Mouse (Mus musculus) midbrain, embryonic 10.5 days (tissue): Measurements from ENCODE around the gene Cxcl1. TPM values are rescaled to one million over a fixed set of nuclear protein-coding genes. Genes with fewer than 3 reads are reported as not detected.

Experiments used
- DNase-seq: peaks from one replicate; pipeline ENCODE4 v3.0.0-alpha.2; 2017; ENCODE audit warnings: low spot score
- H3K27ac ChIP-seq: fragments of 300-500 bp; sonication (generic); replicated peaks from 2 replicates; pipeline ENCODE4 v1.5.1; 2016; ENCODE audit warnings: mild to moderate bottlenecking
- H3K27me3 ChIP-seq: fragments of 300-500 bp; sonication (generic); 2 replicates; pipeline ENCODE4 v1.6.1; 2016; ENCODE audit warnings: low read depth, mild to moderate bottlenecking; ENCODE audit not compliant: poor library complexity, severe bottlenecking
- H3K36me3 ChIP-seq: fragments of 300-500 bp; sonication (generic); 2 replicates; pipeline ENCODE4 v1.6.1; 2016; ENCODE audit warnings: mild to moderate bottlenecking, moderate library complexity
- H3K4me1 ChIP-seq: fragments of 300-500 bp; sonication (generic); 2 replicates; pipeline ENCODE4 v1.6.1; 2016
- H3K4me3 ChIP-seq: fragments of 300-500 bp; sonication (generic); 2 replicates; pipeline ENCODE4 v1.5.1; 2016; ENCODE audit warnings: mild to moderate bottlenecking, moderate library complexity
- H3K9me3 ChIP-seq: fragments of 300-500 bp; sonication (generic); replicated peaks from 2 replicates; pipeline ENCODE4 v1.6.1; 2016; ENCODE audit warnings: mild to moderate bottlenecking
- WGBS: fragments of 180-500 bp; shearing (Covaris S2); methylation state at CpG from one replicate; pipeline ENCODE4 v1.1.7; 2016; 5-methylcytosine and 5-hydroxymethylcytosine counted together
- polyA plus RNA-seq: library from polyadenylated mRNA; unstranded; fragments of >200 nt; fragmentation: Nextera tagmentation; extraction: Ambion mirVana; gene quantifications from 2 replicates; pipeline ENCODE4 v1.2.1, GENCODE M21; 2016

The Cxcl1 gene
- polyA plus RNA-seq, 1 experiment from 2014 or later, result not detected

DNA sequence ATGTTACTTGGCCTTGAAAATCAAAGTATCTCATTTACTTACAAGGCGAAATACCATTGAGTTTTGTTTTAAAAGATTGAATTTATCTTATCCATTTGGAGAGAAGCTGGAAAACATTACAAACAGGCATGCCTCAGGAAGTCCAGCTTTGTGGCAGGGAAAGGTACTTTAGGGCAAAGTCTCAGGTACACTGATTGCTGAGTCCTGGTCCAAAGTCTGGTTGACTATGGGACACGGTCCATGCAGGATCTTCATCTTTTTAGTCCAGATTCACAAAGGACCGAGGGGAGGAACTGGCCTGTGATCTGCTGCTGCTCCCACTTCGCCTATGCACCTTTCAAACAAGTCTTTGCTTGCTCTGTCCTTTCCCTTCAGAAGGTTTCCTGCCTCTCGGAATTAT lies 8.3 kb downstream of the Cxcl1 start:
- H3K4me3 ChIP-seq, result no peak overlapping the region
- WGBS, result 80% methylated on average over 5 of the region's 5 CpGs
- DNase-seq, result no peak
- H3K27me3 ChIP-seq, result peaks cover 13% of the 10 kb centered on the region
- no peaks in the 10 kb centered on the region for H3K36me3 ChIP-seq
- no peak overlapping the region for H3K27ac ChIP-seq
- H3K9me3 ChIP-seq, result no peaks in the 10 kb centered on the region
- H3K4me1 ChIP-seq, result peaks cover 14% of the 10 kb centered on the region

DNA sequence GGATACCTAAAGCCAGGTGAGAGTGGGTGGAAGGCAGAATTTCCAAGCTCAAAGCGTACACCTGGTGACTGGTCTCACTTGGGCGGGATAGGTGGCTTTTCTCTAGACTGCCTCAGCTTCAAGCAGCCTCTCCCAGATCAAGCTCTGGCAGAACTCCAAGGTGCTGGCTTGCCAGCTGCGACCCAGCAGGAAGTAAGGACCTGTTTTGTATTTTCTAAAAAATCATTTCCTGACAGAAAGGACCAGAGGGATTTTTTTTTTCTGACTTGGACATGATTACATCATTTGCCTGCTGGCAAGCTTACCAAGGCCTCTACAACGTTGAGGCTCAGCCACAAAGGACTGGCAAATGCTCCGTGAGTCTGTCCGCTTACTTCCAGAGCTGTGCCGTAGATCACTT lies 9.1 kb downstream of the Cxcl1 start:
- Histone ChIP-seq H3K9me3 (no peaks in the 10 kb centered on the region), H3K27me3 (peaks cover 21% of the 10 kb centered on the region), H3K36me3 (no peaks in the 10 kb centered on the region), H3K4me1 (peaks cover 14% of the 10 kb centered on the region), H3K27ac (no peak overlapping the region), H3K4me3 (no peak overlapping the region)
- DNase-seq, result no peak
- 75% methylated on average over 7 of the region's 7 CpGs for WGBS

DNA sequence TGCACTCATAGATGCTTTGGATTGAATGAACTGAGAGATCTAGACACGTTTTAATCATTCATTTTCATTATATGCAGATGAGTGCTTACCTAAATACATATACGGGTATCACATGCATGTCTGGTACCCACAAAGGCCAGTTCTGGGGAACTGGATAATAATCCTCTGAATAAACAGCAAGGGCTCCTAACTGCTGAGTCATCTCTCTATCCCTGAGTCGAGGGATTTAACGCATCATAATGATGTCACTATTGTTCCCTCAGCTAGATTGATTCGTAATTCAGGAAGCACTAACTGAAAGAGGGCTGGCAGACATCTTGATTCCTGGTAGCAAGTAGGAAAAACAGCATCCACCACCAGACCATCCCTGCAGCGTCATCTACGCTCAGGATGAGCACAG lies 9.6 kb downstream of the Cxcl1 start:
- Histone ChIP-seq H3K9me3 (no peaks in the 10 kb centered on the region), H3K27me3 (peaks cover 21% of the 10 kb centered on the region), H3K4me1 (peaks cover 14% of the 10 kb centered on the region), H3K36me3 (no peaks in the 10 kb centered on the region), H3K4me3 (no peak overlapping the region), H3K27ac (no peak overlapping the region)
- 78% methylated on average over 7 of the region's 7 CpGs for WGBS
- no peak for DNase-seq

DNA sequence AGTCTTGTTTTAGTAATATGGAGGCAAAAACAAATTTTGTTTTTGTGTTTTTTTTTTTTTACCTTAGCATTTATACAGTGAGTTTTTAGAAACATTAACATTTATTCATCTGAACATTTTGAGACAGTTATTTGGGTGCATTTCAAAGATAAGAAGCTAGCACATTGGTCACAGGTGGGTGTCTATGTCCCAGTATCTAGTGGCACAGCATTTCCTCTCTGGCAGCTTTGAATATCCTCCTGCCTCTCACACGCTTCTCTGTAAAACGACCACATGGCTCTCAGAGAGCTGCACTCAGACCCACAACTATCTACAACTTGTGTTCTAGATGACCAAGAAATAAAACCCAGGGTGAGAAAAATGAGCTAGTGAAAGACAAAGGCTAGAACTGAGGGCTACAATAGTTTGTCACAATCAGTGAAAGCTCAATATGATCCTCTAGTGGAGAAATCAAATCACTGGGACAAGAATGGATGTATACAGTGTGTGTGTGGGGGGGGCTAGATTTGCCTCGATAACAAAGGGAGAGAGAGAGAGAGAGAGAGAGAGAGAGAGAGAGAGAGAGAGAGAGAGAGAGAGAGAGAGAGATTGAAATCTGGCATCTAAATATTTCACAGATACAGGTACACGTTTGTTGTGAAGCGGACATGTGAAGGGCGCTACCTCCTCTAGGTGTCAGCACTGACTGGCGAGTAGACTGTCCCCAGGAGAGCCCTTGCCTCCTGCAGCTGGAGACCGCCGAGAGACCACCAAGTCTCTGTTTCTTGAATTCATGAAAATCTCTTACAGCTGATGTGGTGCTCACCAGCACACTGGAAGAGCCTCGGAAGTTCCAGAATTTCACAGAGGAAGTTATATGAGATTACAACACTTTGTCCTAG lies 11.6 kb downstream of the Cxcl1 start:
- DNase-seq, result peak; percentile 19
- H3K4me1 ChIP-seq, result peaks cover 14% of the 10 kb centered on the region
- H3K27me3 ChIP-seq, result peaks cover 21% of the 10 kb centered on the region
- 16% methylated on average over 10 of the region's 10 CpGs for whole genome bisulfite sequencing
- no peaks in the 10 kb centered on the region for H3K9me3 ChIP-seq
- peak overlapping the region; percentile 53 for H3K4me3 ChIP-seq
- no peaks in the 10 kb centered on the region for H3K36me3 ChIP-seq
- H3K27ac ChIP-seq, result no peak overlapping the region

DNA sequence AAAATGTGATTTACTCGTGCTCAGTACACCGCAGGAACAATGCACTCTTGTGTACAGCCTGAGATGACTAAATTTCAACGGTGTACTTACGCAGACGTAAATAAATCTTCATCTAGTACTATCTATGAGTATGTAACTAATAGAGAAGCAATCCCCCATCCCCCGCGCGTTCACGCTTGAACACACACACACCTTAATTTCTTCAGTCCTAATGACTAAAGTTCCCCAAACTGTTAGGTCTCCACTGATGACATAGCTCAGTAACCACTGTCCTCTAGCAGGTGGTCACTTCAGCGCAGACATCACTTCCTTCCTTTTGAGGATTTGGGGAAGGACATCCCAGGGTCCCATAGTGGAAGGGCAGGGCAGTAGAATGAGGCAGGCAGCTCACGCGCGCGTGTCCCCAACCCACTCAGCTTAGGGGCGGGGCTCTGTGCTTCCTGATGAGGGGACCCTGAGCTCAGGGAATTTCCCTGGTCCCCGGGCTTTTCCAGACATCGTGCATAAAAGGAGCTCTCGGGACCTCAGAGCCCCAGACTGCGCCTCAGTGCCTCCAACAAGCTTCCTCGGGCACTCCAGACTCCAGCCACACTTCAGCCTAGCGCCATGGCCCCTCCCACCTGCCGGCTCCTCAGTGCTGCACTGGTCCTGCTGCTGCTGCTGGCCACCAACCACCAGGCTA lies 12.4 kb downstream of the Cxcl1 start, which contains the start of gene Cxcl2:
Gene Cxcl2 (plus strand): TSS at position 533 of the 682 bp plus-strand sequence.
- H3K36me3 ChIP-seq, result no peaks in the 10 kb centered on the region
- 8% methylated on average over 22 of the region's 22 CpGs for WGBS
- peaks cover 14% of the 10 kb centered on the region for H3K4me1 ChIP-seq
- DNase-seq, result peak; percentile 17
- H3K9me3 ChIP-seq, result no peaks in the 10 kb centered on the region
- no peak within 1 kb of the TSS for H3K27ac ChIP-seq
- H3K27me3 ChIP-seq, result peaks cover 21% of the 10 kb centered on the region
- peak within 1 kb of the TSS; percentile 53 for H3K4me3 ChIP-seq

DNA sequence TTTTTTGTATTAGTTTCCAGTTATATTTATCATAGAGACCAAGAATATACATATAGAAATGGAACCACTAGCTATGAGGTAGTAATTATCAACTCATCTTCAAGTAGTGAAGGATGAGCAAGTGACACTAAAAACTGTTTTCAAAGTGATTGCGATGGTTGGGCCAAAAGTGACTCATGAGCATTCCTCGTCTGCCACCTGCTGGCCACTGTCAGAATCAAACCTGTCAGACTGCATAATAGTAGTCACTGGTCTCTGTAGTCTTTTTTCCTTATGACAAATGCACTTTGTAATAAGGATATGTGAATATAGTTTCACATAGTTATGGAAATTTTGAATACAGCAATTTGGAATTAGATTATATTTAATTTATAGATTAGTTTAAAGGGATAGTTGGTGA lies 17.9 kb downstream of the Cxcl1 start:
- Histone ChIP-seq H3K27ac (no peak overlapping the region), H3K4me3 (no peak overlapping the region), H3K4me1 (no peaks in the 10 kb centered on the region), H3K27me3 (peaks cover 12% of the 10 kb centered on the region), H3K36me3 (no peaks in the 10 kb centered on the region), H3K9me3 (no peaks in the 10 kb centered on the region)
- DNase-seq, result peak; percentile 62
- 2% methylated on average over 2 of the region's 2 CpGs for WGBS

DNA sequence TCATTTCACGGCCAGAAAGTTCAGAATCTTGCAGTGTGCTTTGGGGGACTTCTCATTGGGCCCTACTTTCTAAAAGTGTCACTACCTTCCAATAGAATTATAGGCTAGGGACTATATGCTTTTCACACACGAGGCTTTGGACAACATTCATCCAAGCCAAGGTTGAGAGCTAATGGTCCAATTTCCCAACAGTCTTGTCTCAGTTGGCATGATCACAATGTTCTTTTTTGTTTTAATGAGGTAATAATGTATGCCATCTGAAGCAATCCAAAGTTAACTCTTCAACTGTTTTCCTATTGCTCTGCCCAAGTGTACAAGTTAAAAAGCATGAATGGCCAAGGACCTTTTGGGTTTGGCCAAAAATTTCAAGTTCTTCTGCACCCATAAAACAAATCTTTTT lies 28.5 kb downstream of the Cxcl1 start:
- H3K4me3 ChIP-seq, result no peak overlapping the region
- H3K36me3 ChIP-seq, result no peaks in the 10 kb centered on the region
- no peak for DNase-seq
- WGBS, result 85% methylated on average over 2 of the region's 2 CpGs
- no peaks in the 10 kb centered on the region for H3K4me1 ChIP-seq
- no peaks in the 10 kb centered on the region for H3K9me3 ChIP-seq
- H3K27ac ChIP-seq, result no peak overlapping the region
- H3K27me3 ChIP-seq, result no peaks in the 10 kb centered on the region

DNA sequence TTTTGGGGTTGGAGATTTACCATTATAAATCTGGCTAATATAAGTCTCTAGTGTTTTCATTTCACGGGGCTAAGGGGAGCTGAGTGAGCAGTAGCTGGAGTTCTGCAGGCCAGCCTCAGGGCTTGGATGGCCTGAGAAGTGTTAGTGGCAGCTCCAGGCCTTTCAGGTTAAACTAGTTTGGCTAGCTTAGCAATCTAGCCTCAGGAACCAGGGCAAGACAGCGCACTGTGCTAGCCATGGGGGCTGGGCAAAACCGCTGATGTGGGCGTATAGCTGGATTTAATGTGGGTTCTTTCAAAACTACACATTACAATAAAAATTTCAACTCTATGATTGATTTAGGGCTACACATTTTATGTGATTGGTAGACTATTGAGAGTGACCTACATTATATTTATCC lies 31.9 kb downstream of the Cxcl1 start:
- H3K9me3 ChIP-seq, result no peaks in the 10 kb centered on the region
- no peak overlapping the region for H3K4me3 ChIP-seq
- no peaks in the 10 kb centered on the region for H3K4me1 ChIP-seq
- no peaks in the 10 kb centered on the region for H3K36me3 ChIP-seq
- no peaks in the 10 kb centered on the region for H3K27me3 ChIP-seq
- H3K27ac ChIP-seq, result no peak overlapping the region
- no peak for DNase-seq
- WGBS, result 87% methylated on average over 4 of the region's 4 CpGs

DNA sequence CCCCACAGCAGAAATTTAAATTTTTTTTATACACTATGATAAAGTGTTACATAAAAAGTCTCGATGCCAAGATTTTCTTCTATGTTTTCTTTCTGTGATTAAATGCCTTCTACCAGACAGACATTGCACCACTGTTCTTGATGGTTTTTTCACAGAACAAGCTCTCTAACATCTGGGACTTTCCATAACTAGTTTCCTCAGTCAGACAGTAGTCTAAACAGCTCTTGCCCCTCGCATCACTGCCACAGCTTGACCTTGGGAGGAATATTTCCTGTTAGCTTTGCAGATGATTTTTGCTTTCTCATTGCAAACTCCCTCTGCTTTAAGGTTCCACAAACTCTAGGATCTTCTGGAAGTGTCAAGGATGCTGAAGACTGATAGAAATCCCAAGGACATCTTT lies 39.5 kb downstream of the Cxcl1 start:
- WGBS, result 60% methylated on average over 2 of the region's 2 CpGs
- peaks cover 14% of the 10 kb centered on the region for H3K4me1 ChIP-seq
- H3K27me3 ChIP-seq, result no peaks in the 10 kb centered on the region
- peak overlapping the region; percentile 76 for H3K4me3 ChIP-seq
- no peaks in the 10 kb centered on the region for H3K9me3 ChIP-seq
- H3K36me3 ChIP-seq, result peaks cover 23% of the 10 kb centered on the region
- peak overlapping the region; percentile 100 for H3K27ac ChIP-seq
- no peak for DNase-seq

DNA sequence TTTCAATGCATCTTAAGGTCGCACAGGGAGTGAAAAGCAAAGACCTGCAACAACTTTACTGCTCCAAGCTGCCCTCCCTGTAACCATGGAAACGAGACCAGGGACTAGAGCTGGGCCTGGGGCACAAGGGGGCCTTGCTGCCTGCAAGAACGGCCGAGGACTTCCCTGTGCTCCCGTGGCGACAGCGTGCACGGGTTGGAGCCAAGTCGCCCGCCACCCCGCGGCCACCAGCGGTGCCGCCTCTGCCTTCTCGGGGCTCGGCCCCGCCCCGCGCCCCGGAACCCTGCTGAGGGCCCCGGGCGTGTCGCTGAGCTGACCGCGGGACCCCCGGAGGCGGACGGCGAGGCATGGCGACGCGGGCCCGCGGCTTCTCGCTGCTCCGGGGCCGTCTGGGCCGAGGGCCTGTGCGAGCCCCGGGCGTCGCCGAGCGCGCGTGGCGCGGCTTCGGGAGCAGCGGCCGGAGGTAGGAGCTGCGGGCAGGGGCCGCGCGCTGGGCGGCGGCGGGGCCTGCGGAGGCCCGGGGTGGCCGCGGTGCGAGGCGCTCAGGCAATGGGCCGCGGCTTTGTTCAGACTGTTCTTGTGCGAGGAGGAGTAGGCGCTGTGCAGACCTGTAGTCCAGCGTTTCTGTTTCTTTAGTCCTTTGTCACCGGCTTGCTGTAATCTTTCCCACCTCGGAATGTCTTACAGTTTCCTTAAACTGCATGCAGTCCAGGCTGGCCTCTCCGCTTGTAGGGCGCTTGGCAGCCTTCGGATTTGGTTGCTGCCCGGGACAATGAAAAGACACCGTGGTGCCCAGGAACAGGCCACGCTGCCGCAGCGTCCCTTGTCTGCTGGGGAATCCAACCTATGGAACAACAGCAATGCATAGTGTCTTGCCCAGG lies 40.2 kb downstream of the Cxcl1 start, which contains the start of gene Mthfd2l:
Gene Mthfd2l (plus strand): TSS at position 147 of the 881 bp plus-strand sequence.
- Histone ChIP-seq H3K9me3 (no peaks in the 10 kb centered on the region), H3K36me3 (peaks cover 30% of the 10 kb centered on the region), H3K4me3 (peak within 1 kb of the TSS; percentile 76), H3K27me3 (no peaks in the 10 kb centered on the region), H3K27ac (peak within 1 kb of the TSS; percentile 100), H3K4me1 (peaks cover 14% of the 10 kb centered on the region)
- under 1% methylated on average over 79 of the region's 79 CpGs for WGBS
- DNase-seq, result peak; percentile 93

DNA sequence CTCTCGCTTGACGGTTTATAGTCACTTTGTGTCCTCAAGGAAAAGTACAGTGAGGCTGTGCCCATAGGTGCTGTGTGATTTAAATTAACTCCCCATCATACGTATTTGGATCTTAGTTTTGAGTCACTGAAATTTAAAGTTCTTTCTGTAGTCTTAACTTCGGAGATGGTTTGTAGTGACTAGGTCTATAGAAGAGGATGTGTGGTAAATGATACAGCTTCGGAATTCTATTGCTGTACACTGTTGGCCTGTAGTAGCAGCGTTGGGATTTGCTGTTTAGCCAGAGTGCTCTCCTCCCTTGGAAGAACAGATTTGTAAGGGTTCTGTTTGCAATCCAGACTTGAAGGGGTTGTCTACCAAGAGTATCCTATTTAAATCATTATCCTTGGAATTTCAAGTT lies 40.9 kb downstream of the Cxcl1 start:
- WGBS, result 10% methylated on average over 6 of the region's 6 CpGs
- no peaks in the 10 kb centered on the region for H3K9me3 ChIP-seq
- peaks cover 30% of the 10 kb centered on the region for H3K36me3 ChIP-seq
- peak overlapping the region; percentile 76 for H3K4me3 ChIP-seq
- DNase-seq, result no peak
- H3K27ac ChIP-seq, result peak overlapping the region; percentile 100
- peaks cover 14% of the 10 kb centered on the region for H3K4me1 ChIP-seq
- no peaks in the 10 kb centered on the region for H3K27me3 ChIP-seq

DNA sequence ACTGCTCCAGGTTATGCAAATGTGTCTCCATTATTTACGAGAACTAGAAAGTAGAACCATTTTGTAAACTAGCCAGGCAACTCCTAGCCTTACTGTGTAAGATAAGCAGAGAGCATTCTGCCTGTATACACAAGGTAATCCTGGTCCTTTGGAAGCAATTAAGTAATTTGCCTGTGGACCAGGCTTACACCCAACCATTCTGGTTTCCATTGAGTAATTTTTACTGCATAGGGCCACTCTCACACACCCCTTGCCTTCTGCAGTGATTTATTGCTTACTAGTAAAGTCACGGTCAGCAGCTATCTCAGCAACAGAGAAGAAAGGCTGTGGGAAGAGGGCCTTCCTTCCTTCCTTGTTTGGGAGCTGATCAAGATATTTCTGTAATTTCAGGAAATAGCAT lies 45.7 kb downstream of the Cxcl1 start:
- Histone ChIP-seq H3K27me3 (no peaks in the 10 kb centered on the region), H3K36me3 (peaks cover 43% of the 10 kb centered on the region), H3K9me3 (peaks cover 4% of the 10 kb centered on the region; the same call in 1 of the 2 replicates), H3K4me3 (no peak overlapping the region), H3K4me1 (peaks cover 9% of the 10 kb centered on the region), H3K27ac (no peak overlapping the region)
- DNase-seq, result no peak
- WGBS, result 96% methylated on average over 2 of the region's 2 CpGs
